Mouse (Mus musculus) left cerebral cortex, adult 2 months (tissue): ENCODE results near the gene Gm17727. TPM values are rescaled to one million over a fixed set of nuclear protein-coding genes. Genes with fewer than 3 reads are reported as not detected.
"Not testable (repeated sequence)": the region's sequence is repeated elsewhere in the genome, so short reads cannot be mapped to it uniquely, and the experiment has no call there.

Experiments
- DNase-seq, 2 experiments: peaks; one replicate each; pipeline ENCODE4 v3.0.0; 2021 to 2022; ENCODE audit warnings: low spot score in 2 of 2, mixed read lengths in 1 of 2; ENCODE audit errors: extremely low spot score in 1 of 2
- H3K27ac ChIP-seq: fragments of 200-600 bp; 2 replicates; pipeline ENCODE4 v1.8.1; 2022
- H3K4me3 ChIP-seq: fragments of 200-600 bp; 2 replicates; pipeline ENCODE4 v1.8.1; 2022
- CTCF ChIP-seq: fragments of 200-600 bp; IDR thresholded peaks from 2 replicates; pipeline ENCODE4 v1.8.1; 2022; ENCODE audit warnings: antibody characterized with exemption, mild to moderate bottlenecking, moderate library complexity
- intact Hi-C: fragments of 180-260 bp; cut with DNase I; formaldehyde crosslinking; loops from one replicate; pipeline ENCODE4 v1.15.1; 2025
- long read RNA-seq, 2 experiments: library from polyadenylated mRNA; stranded (forward); transcript quantifications; one replicate each; pipeline ENCODE4 v2.0.0; 2021; ENCODE audit warnings: borderline mapping rate in 2 of 2
- total RNA-seq, 2 experiments: library from RNA; stranded (reverse); gene quantifications; 2 replicates each; pipeline ENCODE4 v1.2.3; 2021

The Gm17727 gene
- not detected for total RNA-seq
- long read RNA-seq, experiment 1 = 0 reads
- long read RNA-seq, experiment 2 = 0 reads

- intact Hi-C loops = no loop called here
- no peak for DNase-seq
- no peak for TF ChIP-seq CTCF
- no peak within 1 kb of the TSS for H3K4me3 ChIP-seq
- no peak within 1 kb of the TSS for H3K27ac ChIP-seq
These were observed at the start of gene Gm17727 for GRCm38 (mm10) chr9:35778009-35778408. TSS of gene Gm17727 (minus strand) at chr9:35778109.

GRCm38 (mm10) chr9:35817881-35818280 lies 40.0 kb upstream of the Gm17727 start:
- DNase-seq, H3K27ac ChIP-seq, intact Hi-C loops, H3K4me3 ChIP-seq: not testable (repeated sequence)

GRCm38 (mm10) chr9:35798146-35798545 lies 20.2 kb upstream of the Gm17727 start:
- no peak for TF ChIP-seq CTCF
- intact Hi-C loops = no loop called here
- Histone ChIP-seq H3K27ac (no peak overlapping the region), H3K4me3 (no peak overlapping the region)
- DNase-seq = no peak

GRCm38 (mm10) chr9:35790001-35790400 lies 12.1 kb upstream of the Gm17727 start, which contains the start of the genes Gm27235 and D730048I06Rik:
TSS of gene Gm27235 (minus strand) at chr9:35790101.
TSS of gene D730048I06Rik (minus strand) at chr9:35790112.
- no peak within 1 kb of the TSS for H3K27ac ChIP-seq
- intact Hi-C loops = no loop called here
- DNase-seq = no peak
- no peak within 1 kb of the TSS for H3K4me3 ChIP-seq
- no peak for TF ChIP-seq CTCF

- DNase-seq = no peak
- intact Hi-C loops = no loop called here
- Histone ChIP-seq H3K27ac (no peak overlapping the region), H3K4me3 (no peak overlapping the region)
- no peak for TF ChIP-seq CTCF
These were observed 21.1 kb downstream of the Gm17727 start for GRCm38 (mm10) chr9:35756843-35757242.

GRCm38 (mm10) chr9:35740749-35741148 lies 37.2 kb downstream of the Gm17727 start, which contains the start of gene Gm17677:
TSS of gene Gm17677 (plus strand) at chr9:35741049.
- Histone ChIP-seq H3K27ac (no peak within 1 kb of the TSS), H3K4me3 (no peak within 1 kb of the TSS)
- no peak for TF ChIP-seq CTCF
- intact Hi-C loops = no loop called here
- DNase-seq = no peak

Other genes with a start within 250 kb of the Gm17727 start
- gene Ddx25, start 219.6 kb downstream of the Gm17727 start, total RNA-seq = 10 to 100 TPM; 16.3 to 16.7 TPM
- 10 to 100 TPM; 11.9 to 12.6 TPM for gene Pus3, start 219.5 kb downstream of the Gm17727 start, total RNA-seq
- under 1 TPM; 0.34 to 0.98 TPM for gene Pate2, start 207.8 kb downstream of the Gm17727 start, total RNA-seq
- gene Hyls1, start 207.7 kb downstream of the Gm17727 start, total RNA-seq = 1 to 10 TPM; 9.0 to 9.6 TPM
- not detected for gene Pate4, start 166.2 kb downstream of the Gm17727 start, total RNA-seq
- not detected for gene Pate3, start 129.9 kb downstream of the Gm17727 start, total RNA-seq
- gene Pate1, start 90.7 kb downstream of the Gm17727 start, total RNA-seq = not detected
- gene Gm17677, start 37.1 kb downstream of the Gm17727 start, total RNA-seq = not detected
- not detected for gene Gm27235, start 12.0 kb upstream of the Gm17727 start, total RNA-seq
- not detected for gene D730048I06Rik, start 12.0 kb upstream of the Gm17727 start, total RNA-seq
- gene 9230110F15Rik, start 66.0 kb upstream of the Gm17727 start, total RNA-seq = not detected
- gene 9230113P08Rik, start 130.3 kb upstream of the Gm17727 start, total RNA-seq = under 1 TPM in 1 of 2 experiments, not detected in 1; 0.16 TPM